Mouse (Mus musculus): Measurements from ENCODE around the gene Timm29. TPM values are rescaled to one million over a fixed set of nuclear protein-coding genes. Genes with fewer than 3 reads are reported as not detected.

Timm29 gene
- polyA plus RNA-seq (2012; rRNA removed), result 43.5 and 45.8 TPM in 2 replicates

DNA sequence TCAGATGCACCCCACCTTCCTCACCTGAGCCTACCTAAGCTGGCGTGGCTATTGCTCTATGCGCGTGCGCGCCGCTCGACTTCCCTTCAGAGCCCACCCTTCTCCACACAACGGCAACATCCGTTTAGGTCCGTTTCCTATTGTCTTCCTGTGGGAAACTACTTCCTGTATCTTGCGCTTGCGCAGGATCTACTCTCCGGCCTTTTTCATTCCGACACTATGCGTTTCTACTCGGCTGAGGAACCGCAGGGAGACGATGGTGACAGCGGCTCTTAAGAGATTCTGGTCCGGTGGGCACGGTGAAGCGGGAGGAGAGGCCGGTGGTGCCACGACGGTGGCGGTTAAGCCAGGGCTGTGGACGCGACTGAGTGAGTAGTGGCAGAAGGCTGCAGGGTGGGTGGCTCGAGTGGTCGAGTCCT lies at the start of gene Timm29, which contains the start of gene Yipf2:
TSS of gene Timm29 (plus strand) at position 20 of the 419 bp plus-strand sequence.
TSS of gene Yipf2 (minus strand) at position 126 of the 419 bp plus-strand sequence.
- Histone ChIP-seq H3K36me3 (ENCODE audit: control insufficient read depth, insufficient read depth, low read length) (no peaks in the 10 kb centered on the region), H3K27me3 (ENCODE audit: control insufficient read depth, insufficient read depth, low read length) (no peaks in the 10 kb centered on the region), H3K4me1 (replicated peaks; ENCODE audit: control insufficient read depth, insufficient read depth, low read length) (peaks cover 18% of the 10 kb centered on the region), H3K27ac (ENCODE audit: control insufficient read depth, insufficient read depth, low read length) (peak within 1 kb of the TSS; percentile 54), H3K4me3 (ENCODE audit: control insufficient read depth, insufficient read depth, low read length) (peak within 1 kb of the TSS; percentile 90)
- peak; percentile 89 for DNase-seq
- TF ChIP-seq CTCF (IDR thresholded peaks at IDR 0.05; ENCODE audit: borderline replicate concordance, control insufficient read depth, extremely low read depth, insufficient read depth, low read length, poor library complexity) (0 out of 2 replicates have a peak, but pooled peaks have one; percentile 34), POLR2A (IDR thresholded peaks at IDR 0.05; ENCODE audit: control insufficient read depth, extremely low read depth, insufficient read depth, low read length, poor library complexity) (peak; percentile 65; the same call in 1 of the 2 replicates)
- under 1% methylated on average over 30 of the region's 30 CpGs for WGBS

DNA sequence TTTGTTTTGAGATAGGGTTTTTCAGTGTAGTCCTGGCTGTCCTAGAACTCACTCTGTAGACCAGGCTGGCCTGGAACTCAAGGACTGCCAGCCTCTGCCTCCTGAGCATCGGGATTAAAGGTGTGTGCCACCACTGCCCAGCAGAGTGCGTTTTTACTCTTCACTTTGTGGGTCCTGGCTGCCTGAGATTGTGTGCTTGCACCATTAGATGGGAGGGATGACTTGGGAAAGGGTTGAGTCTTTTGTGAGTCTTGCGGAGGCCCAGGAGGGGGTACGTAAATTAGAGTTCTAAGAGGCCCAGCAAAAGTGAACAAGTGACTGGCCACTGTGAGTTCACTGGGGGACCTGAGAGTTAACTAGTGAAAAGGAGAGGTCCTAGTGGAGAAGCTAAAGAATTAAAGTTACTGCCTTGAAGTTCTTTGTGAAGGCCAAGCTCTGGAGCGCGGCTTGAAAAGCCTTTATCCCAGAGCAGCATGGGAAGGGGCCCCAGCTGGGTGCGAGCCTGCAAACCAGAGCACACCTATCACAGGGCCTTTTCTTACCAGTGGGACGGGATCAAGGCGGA lies 47.1 kb upstream of the Timm29 start:
- H3K27ac ChIP-seq (ENCODE audit: control insufficient read depth, insufficient read depth, low read length), result peak overlapping the region; percentile 25; the same call in 1 of the 2 replicates
- no peak for DNase-seq
- H3K36me3 ChIP-seq (ENCODE audit: control insufficient read depth, insufficient read depth, low read length), result no peaks in the 10 kb centered on the region
- no peaks in the 10 kb centered on the region for H3K27me3 ChIP-seq (ENCODE audit: control insufficient read depth, insufficient read depth, low read length)
- H3K4me1 ChIP-seq (replicated peaks; ENCODE audit: control insufficient read depth, insufficient read depth, low read length), result peaks cover 15% of the 10 kb centered on the region
- no peak for TF ChIP-seq CTCF (IDR thresholded peaks at IDR 0.05; ENCODE audit: borderline replicate concordance, control insufficient read depth, extremely low read depth, insufficient read depth, low read length, poor library complexity)
- peak overlapping the region; percentile 60 for H3K4me3 ChIP-seq (ENCODE audit: control insufficient read depth, insufficient read depth, low read length)
- 32% methylated on average over 9 of the region's 9 CpGs for WGBS

DNA sequence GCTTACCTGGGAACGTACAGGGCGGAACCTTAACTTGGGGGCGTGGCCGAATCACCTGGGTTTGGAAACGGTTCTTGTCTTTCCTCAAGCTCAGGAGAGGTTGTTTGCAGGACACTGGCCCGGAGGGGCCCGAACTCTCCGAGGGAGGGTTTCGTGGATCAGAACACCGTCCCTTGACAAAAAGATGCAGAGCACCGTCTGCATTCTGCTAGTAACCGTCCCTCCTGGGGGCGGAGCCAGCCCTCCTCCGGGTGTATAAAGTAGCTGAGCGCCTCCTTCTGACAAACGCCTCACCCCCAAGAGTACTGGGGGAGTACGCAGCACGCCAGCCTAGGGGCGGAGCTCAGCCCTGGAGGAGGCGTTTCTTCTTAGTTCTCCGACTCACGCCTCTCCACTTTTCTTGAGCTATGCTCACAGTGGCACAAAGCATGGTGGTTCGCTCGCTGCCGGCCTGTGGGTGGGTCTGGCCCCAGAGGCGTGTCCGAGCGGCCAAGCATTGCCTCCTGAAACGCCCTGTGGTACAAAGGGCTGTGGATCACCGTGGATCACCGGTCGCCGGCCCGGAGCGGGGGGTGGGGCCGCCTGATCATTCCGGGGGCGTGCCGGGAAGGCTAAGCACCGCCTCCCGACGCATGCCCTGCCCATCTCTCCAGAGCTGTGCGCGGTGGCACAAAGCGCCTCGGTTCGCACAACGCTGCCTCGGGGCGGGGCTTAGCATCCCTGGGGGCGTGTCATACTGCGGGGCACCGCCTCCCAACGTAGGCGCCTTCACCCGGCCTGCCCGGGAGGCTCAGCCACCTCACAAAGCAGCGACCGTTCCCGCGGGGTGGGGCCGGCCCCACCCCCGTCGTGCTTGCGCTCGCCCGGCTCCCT lies 46.4 kb upstream of the Timm29 start:
- no peaks in the 10 kb centered on the region for H3K36me3 ChIP-seq (ENCODE audit: control insufficient read depth, insufficient read depth, low read length)
- under 1% methylated on average over 67 of the region's 67 CpGs for WGBS
- TF ChIP-seq CTCF (IDR thresholded peaks at IDR 0.05; ENCODE audit: borderline replicate concordance, control insufficient read depth, extremely low read depth, insufficient read depth, low read length, poor library complexity), result peak; percentile 93; the same call in 1 of the 2 replicates
- TF ChIP-seq POLR2A (IDR thresholded peaks at IDR 0.05; ENCODE audit: control insufficient read depth, extremely low read depth, insufficient read depth, low read length, poor library complexity), result peak; percentile 38
- H3K27me3 ChIP-seq (ENCODE audit: control insufficient read depth, insufficient read depth, low read length), result no peaks in the 10 kb centered on the region
- peak; percentile 100 for DNase-seq
- H3K27ac ChIP-seq (ENCODE audit: control insufficient read depth, insufficient read depth, low read length), result peak overlapping the region; percentile 25; the same call in 1 of the 2 replicates
- H3K4me1 ChIP-seq (replicated peaks; ENCODE audit: control insufficient read depth, insufficient read depth, low read length), result peaks cover 15% of the 10 kb centered on the region
- peak overlapping the region; percentile 60 for H3K4me3 ChIP-seq (ENCODE audit: control insufficient read depth, insufficient read depth, low read length)

DNA sequence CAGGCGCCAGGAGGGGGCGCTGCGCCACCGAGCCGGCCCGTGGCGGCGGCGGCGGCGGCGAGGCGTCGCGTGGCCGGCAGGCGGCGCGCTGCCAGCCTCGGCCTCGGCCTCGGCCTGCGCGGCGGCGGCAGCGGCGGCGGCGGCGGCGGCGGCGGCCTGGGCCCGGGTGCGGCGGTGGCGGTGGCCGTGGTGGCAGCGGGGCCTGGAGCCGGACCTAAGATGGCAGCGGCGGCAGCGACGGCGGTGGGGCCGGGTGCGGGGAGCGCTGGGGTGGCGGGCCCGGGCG lies 45.8 kb upstream of the Timm29 start, which contains the start of gene Carm1:
TSS of gene Carm1 (plus strand) at position 106 of the 286 bp plus-strand sequence.
- Histone ChIP-seq H3K4me1 (replicated peaks; ENCODE audit: control insufficient read depth, insufficient read depth, low read length) (peaks cover 15% of the 10 kb centered on the region), H3K27me3 (ENCODE audit: control insufficient read depth, insufficient read depth, low read length) (no peaks in the 10 kb centered on the region), H3K4me3 (ENCODE audit: control insufficient read depth, insufficient read depth, low read length) (peak within 1 kb of the TSS; percentile 64), H3K27ac (ENCODE audit: control insufficient read depth, insufficient read depth, low read length) (peak within 1 kb of the TSS; percentile 25; the same call in 1 of the 2 replicates), H3K36me3 (ENCODE audit: control insufficient read depth, insufficient read depth, low read length) (no peaks in the 10 kb centered on the region)
- 0 out of 2 replicates have a peak, but pooled peaks have one; percentile 15 for TF ChIP-seq POLR2A (IDR thresholded peaks at IDR 0.05; ENCODE audit: control insufficient read depth, extremely low read depth, insufficient read depth, low read length, poor library complexity)
- TF ChIP-seq CTCF (IDR thresholded peaks at IDR 0.05; ENCODE audit: borderline replicate concordance, control insufficient read depth, extremely low read depth, insufficient read depth, low read length, poor library complexity), result no peak; the same call in 1 of the 2 replicates
- DNase-seq, result peak; percentile 61
- WGBS, result 35% methylated on average over 52 of the region's 52 CpGs

DNA sequence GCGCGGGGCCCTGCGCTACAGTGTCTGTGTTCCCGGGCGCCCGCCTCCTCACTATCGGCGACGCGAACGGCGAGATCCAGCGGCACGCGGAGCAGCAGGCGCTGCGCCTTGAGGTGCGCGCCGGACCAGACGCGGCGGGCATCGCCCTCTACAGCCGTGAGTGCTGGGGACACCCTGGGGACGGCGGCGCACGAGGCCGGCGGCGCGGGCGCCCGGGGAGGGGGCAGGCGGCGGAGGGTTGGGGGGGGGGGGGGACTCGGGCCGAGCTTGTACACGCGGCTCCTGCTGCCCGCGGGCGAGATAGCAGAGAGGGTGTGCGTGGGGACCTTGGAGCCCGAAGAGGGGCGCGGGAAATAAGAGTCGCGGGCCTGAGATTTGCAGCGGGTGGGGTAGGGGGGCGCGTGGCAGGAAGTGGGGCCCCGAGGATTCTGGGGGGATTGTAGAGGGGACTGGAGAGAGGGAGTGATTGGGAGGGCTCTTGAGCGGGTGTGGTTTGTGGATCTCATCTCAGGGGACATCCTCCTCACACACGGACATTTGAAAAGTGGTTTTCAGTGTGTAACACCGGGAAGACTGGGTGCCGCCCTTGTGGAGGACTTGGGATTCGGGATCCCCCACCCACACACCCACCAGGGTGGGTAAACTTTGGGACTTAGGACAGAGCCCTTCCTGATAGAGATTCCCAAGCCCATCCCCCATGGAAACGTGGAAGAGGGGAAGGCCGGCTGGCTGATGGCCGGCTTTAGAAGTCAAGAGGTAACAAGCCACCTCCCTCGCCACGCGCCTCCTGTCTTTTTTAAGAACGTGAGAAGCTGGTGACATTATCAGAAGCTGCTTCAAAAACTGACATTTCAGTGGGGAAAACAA lies 45.2 kb upstream of the Timm29 start:
- Histone ChIP-seq H3K27me3 (ENCODE audit: control insufficient read depth, insufficient read depth, low read length) (no peaks in the 10 kb centered on the region), H3K27ac (ENCODE audit: control insufficient read depth, insufficient read depth, low read length) (no peak overlapping the region), H3K4me1 (replicated peaks; ENCODE audit: control insufficient read depth, insufficient read depth, low read length) (peaks cover 15% of the 10 kb centered on the region), H3K4me3 (ENCODE audit: control insufficient read depth, insufficient read depth, low read length) (peak overlapping the region; percentile 64), H3K36me3 (ENCODE audit: control insufficient read depth, insufficient read depth, low read length) (no peaks in the 10 kb centered on the region)
- peak; percentile 51 for DNase-seq
- TF ChIP-seq CTCF (IDR thresholded peaks at IDR 0.05; ENCODE audit: borderline replicate concordance, control insufficient read depth, extremely low read depth, insufficient read depth, low read length, poor library complexity), result no peak
- TF ChIP-seq POLR2A (IDR thresholded peaks at IDR 0.05; ENCODE audit: control insufficient read depth, extremely low read depth, insufficient read depth, low read length, poor library complexity), result no peak
- WGBS, result 1% methylated on average over 62 of the region's 66 CpGs

DNA sequence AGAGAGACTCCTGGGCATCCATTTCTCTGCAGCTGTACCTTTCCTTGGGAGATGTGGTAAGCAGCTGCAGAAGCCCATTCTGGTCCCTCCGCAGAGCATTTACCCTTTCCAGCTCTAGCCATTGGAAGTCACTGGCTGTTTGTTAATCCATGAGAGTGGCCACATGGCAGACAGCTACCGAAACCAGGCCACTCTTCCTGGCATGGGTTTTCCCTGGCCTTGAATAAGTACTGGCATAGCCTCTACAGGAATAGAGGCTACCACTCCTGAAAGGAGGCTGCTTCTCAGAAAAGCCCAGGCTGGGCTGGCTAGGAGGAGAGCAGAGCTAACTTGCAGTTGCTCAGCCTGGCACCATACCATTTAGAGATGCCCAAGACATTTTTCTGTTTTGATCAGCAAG lies 41.5 kb upstream of the Timm29 start:
- Histone ChIP-seq H3K36me3 (ENCODE audit: control insufficient read depth, insufficient read depth, low read length) (no peaks in the 10 kb centered on the region), H3K4me3 (ENCODE audit: control insufficient read depth, insufficient read depth, low read length) (no peak overlapping the region), H3K27me3 (ENCODE audit: control insufficient read depth, insufficient read depth, low read length) (no peaks in the 10 kb centered on the region), H3K27ac (ENCODE audit: control insufficient read depth, insufficient read depth, low read length) (no peak overlapping the region), H3K4me1 (replicated peaks; ENCODE audit: control insufficient read depth, insufficient read depth, low read length) (peaks cover 8% of the 10 kb centered on the region)
- 94% methylated on average over 2 of the region's 2 CpGs for WGBS
- TF ChIP-seq POLR2A (IDR thresholded peaks at IDR 0.05; ENCODE audit: control insufficient read depth, extremely low read depth, insufficient read depth, low read length, poor library complexity) (no peak), CTCF (IDR thresholded peaks at IDR 0.05; ENCODE audit: borderline replicate concordance, control insufficient read depth, extremely low read depth, insufficient read depth, low read length, poor library complexity) (no peak)
- no peak for DNase-seq
